Mouse (Mus musculus): ENCODE measurements around the gene Dip2c. TPM values are rescaled to one million over a fixed set of nuclear protein-coding genes. Genes with fewer than 3 reads are reported as not detected.

The Dip2c gene
- total and polyA plus RNA-seq, 3 experiments = 0.04 to 0.14 (median 0.08) TPM

- in situ Hi-C loops (cut with MboI; ENCODE audit: low pct_ligation_motif_present, low pct_unique_long_range_greater_than_20kb, low sequenced_read_pairs) = no loop called here
- DNase-seq (ENCODE audit: extremely low read depth) = no peak
- no peak for TF ChIP-seq ELF1 (IDR thresholded peaks at IDR 0.05; ENCODE audit: low read depth, low read length)
- H3K79me2 ChIP-seq (replicated peaks; ENCODE audit: control insufficient read depth, extremely low read depth, insufficient read depth, poor library complexity, severe bottlenecking) = no peaks in the 10 kb centered on the region
- H3K27me3 ChIP-seq (replicated peaks) = no peaks in the 10 kb centered on the region
- H3K4me3 ChIP-seq (replicated peaks in 1 of 3; ENCODE audit: low read depth in 2 of 3, low read length in 2 of 3, poor library complexity in 1 of 3) = no peak overlapping the region
- H3K4me1 ChIP-seq (ENCODE audit: control insufficient read depth in 1 of 2, insufficient read depth in 2 of 2) = no peaks in the 10 kb centered on the region
- H3K4me2 ChIP-seq (ENCODE audit: insufficient read depth, low read depth, poor library complexity, severe bottlenecking) = no peak overlapping the region
- dilution Hi-C loops (cut with MboI; ENCODE audit: extremely low pct_ligation_motif_present, extremely low pct_unique_long_range_greater_than_20kb, low sequenced_read_pairs) = no loop called here
- no peak overlapping the region for H3K27ac ChIP-seq (ENCODE audit: insufficient read depth, low read depth)
- H3K9me3 ChIP-seq (replicated peaks; ENCODE audit: low read length) = no peaks in the 10 kb centered on the region
- H3K9ac ChIP-seq (ENCODE audit: insufficient read depth, low read depth) = no peak overlapping the region
- H3K36me3 ChIP-seq (replicated peaks in 1 of 2; ENCODE audit: control insufficient read depth in 1 of 2, insufficient read depth in 1 of 2, low read length in 1 of 2) = peaks cover 4 to 30% of the 10 kb centered on the region in 2 experiments
These were observed 436.6 kb downstream of the Dip2c start for GRCm38 (mm10) chr13:9712971-9713370.

- no peak for DNase-seq (ENCODE audit: extremely low read depth)
- in situ Hi-C loops (cut with MboI; ENCODE audit: low pct_ligation_motif_present, low pct_unique_long_range_greater_than_20kb, low sequenced_read_pairs) (no loop called here), dilution Hi-C loops (cut with MboI; ENCODE audit: extremely low pct_ligation_motif_present, extremely low pct_unique_long_range_greater_than_20kb, low sequenced_read_pairs) (no loop called here)
- Histone ChIP-seq H3K9me3 (replicated peaks; ENCODE audit: low read length) (no peaks in the 10 kb centered on the region), H3K4me1 (ENCODE audit: control insufficient read depth in 1 of 2, insufficient read depth in 2 of 2) (no peaks in the 10 kb centered on the region), H3K4me2 (ENCODE audit: insufficient read depth, low read depth, poor library complexity, severe bottlenecking) (no peak overlapping the region), H3K36me3 (replicated peaks in 1 of 2; ENCODE audit: control insufficient read depth in 1 of 2, insufficient read depth in 1 of 2, low read length in 1 of 2) (peaks cover 4 to 29% of the 10 kb centered on the region in 2 experiments), H3K79me2 (replicated peaks; ENCODE audit: control insufficient read depth, extremely low read depth, insufficient read depth, poor library complexity, severe bottlenecking) (no peaks in the 10 kb centered on the region), H3K27ac (ENCODE audit: insufficient read depth, low read depth) (no peak overlapping the region), H3K27me3 (replicated peaks) (no peaks in the 10 kb centered on the region), H3K9ac (ENCODE audit: insufficient read depth, low read depth) (no peak overlapping the region), H3K4me3 (replicated peaks in 1 of 3; ENCODE audit: low read depth in 2 of 3, low read length in 2 of 3, poor library complexity in 1 of 3) (no peak overlapping the region)
- TF ChIP-seq MXI1 (IDR thresholded peaks at IDR 0.05; ENCODE audit: low read depth, low read length) (no peak), RAD21 (IDR thresholded peaks at IDR 0.05; ENCODE audit: low read depth, low read length) (no peak), TBP (conservative IDR thresholded peaks at IDR 0.05; ENCODE audit: low read depth, low read length) (no peak), MEF2A (IDR thresholded peaks at IDR 0.05; ENCODE audit: borderline replicate concordance, low read depth, low read length) (no peak), E2F4 (IDR thresholded peaks at IDR 0.05; ENCODE audit: insufficient replicate concordance, low read depth, low read length) (no peak), USF1 (IDR thresholded peaks at IDR 0.05; ENCODE audit: low read depth, low read length) (no peak), TCF12 (IDR thresholded peaks at IDR 0.05; ENCODE audit: low read depth, low read length) (no peak), ZC3H11A (IDR thresholded peaks at IDR 0.05; ENCODE audit: low read depth, low read length) (no peak), POLR2A (IDR thresholded peaks at IDR 0.05; ENCODE audit: low read depth, low read length) (no peak), ZNF384 (IDR thresholded peaks at IDR 0.05; ENCODE audit: low read depth, low read length) (no peak), RCOR1 (conservative IDR thresholded peaks at IDR 0.05; ENCODE audit: low read depth, low read length) (no peak), CHD1 (IDR thresholded peaks at IDR 0.05; ENCODE audit: low read depth, low read length) (no peak), JUN (IDR thresholded peaks at IDR 0.05; ENCODE audit: insufficient read depth, low read depth, low read length) (no peak), NRF1 (IDR thresholded peaks at IDR 0.05; ENCODE audit: low read depth, low read length) (no peak), MAFK (IDR thresholded peaks at IDR 0.05; ENCODE audit: insufficient replicate concordance, low read length) (no peak), MYC (IDR thresholded peaks at IDR 0.05; ENCODE audit: low read depth, low read length) (no peak), ETS1 (conservative IDR thresholded peaks at IDR 0.05; ENCODE audit: low read depth, low read length) (no peak), MAZ (IDR thresholded peaks at IDR 0.05; ENCODE audit: low read depth, low read length) (no peak), MAX (IDR thresholded peaks at IDR 0.05; ENCODE audit: low read length) (no peak), UBTF (IDR thresholded peaks at IDR 0.05; ENCODE audit: low read depth, low read length) (no peak)
These were observed 437.3 kb downstream of the Dip2c start for GRCm38 (mm10) chr13:9713462-9714134.
